Mouse (Mus musculus): Measurements from ENCODE around the gene Kiss1r.

- no peak for TF ChIP-seq POLR2A (IDR thresholded peaks at IDR 0.05; ENCODE audit: insufficient read depth, low read depth, low read length)
- TF ChIP-seq EP300 (IDR thresholded peaks at IDR 0.05; ENCODE audit: insufficient read depth, low read depth, low read length): no peak
- no peak for TF ChIP-seq CTCF (IDR thresholded peaks at IDR 0.05)
Measured at GRCm38 (mm10) chr10:79873313-79873712, 43.5 kb upstream of the Kiss1r start.

All from heart, adult 2 months (tissue).